Comparison of ENCODE assay signal across 23 mouse cellular contexts in genomic region chr6:120639547-120639946, GRCm38 (mm10). TPM values are rescaled to one million over a fixed set of nuclear protein-coding genes. Genes with fewer than 3 reads are reported as not detected.
DNase-seq lines count a peak whose midpoint lies in the region; ATAC-seq lines count a peak whose summit lies in the region.
"Had no signal": no experiment of that assay in that cellular context is flagged by ENCODE, and none has a peak within 500 bp of the region (broad histone marks: within the 10 kb centered on the region; RNA-seq: fewer than 3 reads in every experiment).

No protein-coding gene starts in this region.

- no peak overlapping the region for H3K4me2 ChIP-seq in lung, embryonic 15.5 days
- no peak overlapping the region for H3K4me2 ChIP-seq in kidney, embryonic 15.5 days
- H3K4me2 ChIP-seq: embryonic facial prominence, embryonic 13.5 days; forebrain, embryonic 13.5 days; heart, embryonic 12.5 days; hindbrain, embryonic 12.5 days had no signal

- peak; percentile 81 for ATAC-seq in lung, embryonic 15.5 days (ENCODE audit: borderline replicate concordance, extremely low read depth, low FRiP score, low TSS enrichment)
- no peak for ATAC-seq in kidney, embryonic 15.5 days (replicated peaks; ENCODE audit: low FRiP score)
- ATAC-seq: activated CD4-positive, CD25-positive, alpha-beta regulatory T cell, adult 4 months; forebrain, embryonic 13.5 days; hindbrain, postnatal 0 days; Patski had no signal

- no peaks in the 10 kb centered on the region for H3K4me1 ChIP-seq in lung, embryonic 15.5 days
- H3K4me1 ChIP-seq in kidney, embryonic 15.5 days, result peaks cover 15% of the 10 kb centered on the region
- H3K4me1 ChIP-seq: forebrain, embryonic 13.5 days; heart, embryonic 12.5 days had no signal

- peak; percentile 74 for DNase-seq in heart, adult 11 months
- DNase-seq in heart, postnatal 4 days, result no peak
- DNase-seq in lung, postnatal 14 days, result peak; percentile 50
- no peak for DNase-seq in spleen, postnatal 14 days (ENCODE audit: low spot score in 2 of 2)
- DNase-seq in gastrocnemius, postnatal 4 days (ENCODE audit: low spot score in 2 of 2), result no peak
- DNase-seq: adrenal gland, postnatal 14 days; cerebellum, adult 18-20 months; cerebellum, adult 9-11 months; cerebellum, postnatal 36 days; gastrocnemius, adult 2 months; gastrocnemius, postnatal 36 days; heart, adult 2 months; heart, postnatal 36 days had no signal

- H3K36me3 ChIP-seq in lung, embryonic 15.5 days, result no peaks in the 10 kb centered on the region
- H3K36me3 ChIP-seq in kidney, embryonic 15.5 days, result no peaks in the 10 kb centered on the region
- H3K36me3 ChIP-seq: embryonic facial prominence, embryonic 13.5 days; heart, embryonic 12.5 days; hindbrain, embryonic 12.5 days had no signal

- no peak overlapping the region for H3K9ac ChIP-seq in lung, embryonic 15.5 days
- no peak overlapping the region for H3K9ac ChIP-seq in kidney, embryonic 15.5 days
- H3K9ac ChIP-seq: embryonic facial prominence, embryonic 13.5 days; forebrain, embryonic 13.5 days; heart, embryonic 12.5 days; hindbrain, embryonic 12.5 days had no signal

- H3K27ac ChIP-seq in lung, embryonic 15.5 days, result peak overlapping the region; percentile 83
- H3K27ac ChIP-seq in kidney, embryonic 15.5 days, result no peak overlapping the region
- H3K27ac ChIP-seq: embryonic facial prominence, embryonic 13.5 days; forebrain, embryonic 13.5 days; gastrocnemius, adult 2 months; heart, adult 2 months; hindbrain, embryonic 12.5 days; hindbrain, postnatal 0 days had no signal

- H3K4me3 ChIP-seq in lung, embryonic 15.5 days, result no peak overlapping the region
- no peak overlapping the region for H3K4me3 ChIP-seq in kidney, embryonic 15.5 days (replicated peaks)
- H3K4me3 ChIP-seq: embryonic facial prominence, embryonic 13.5 days; forebrain, embryonic 13.5 days; gastrocnemius, adult 2 months; heart, adult 2 months; heart, embryonic 12.5 days; hindbrain, embryonic 12.5 days had no signal

- WGBS in lung, embryonic 15.5 days, result 20% methylated on average over 4 of the region's 4 CpGs
- WGBS in kidney, embryonic 15.5 days, result 39% methylated on average over 4 of the region's 4 CpGs

- no peaks in the 10 kb centered on the region for H3K27me3 ChIP-seq in lung, embryonic 15.5 days
- H3K27me3 ChIP-seq in kidney, embryonic 15.5 days, result no peaks in the 10 kb centered on the region
- H3K27me3 ChIP-seq: CH12.LX; embryonic facial prominence, embryonic 13.5 days; forebrain, embryonic 13.5 days; heart, embryonic 12.5 days; hindbrain, embryonic 12.5 days; Patski had no signal

- H3K9me3 ChIP-seq in lung, embryonic 15.5 days, result no peaks in the 10 kb centered on the region
- H3K9me3 ChIP-seq in kidney, embryonic 15.5 days (replicated peaks), result no peaks in the 10 kb centered on the region
- H3K9me3 ChIP-seq: embryonic facial prominence, embryonic 13.5 days; forebrain, embryonic 13.5 days; heart, embryonic 12.5 days; hindbrain, embryonic 12.5 days had no signal

RNA-seq across cellular contexts. Expression of gene Cecr2, which starts 26.6 kb away (rescaled TPM):
- total RNA-seq in heart, postnatal 4 days (2021), result 1 to 10 TPM; 8.0 to 9.5 TPM
- 2.1 and 3.2 TPM in 2 replicates for polyA plus RNA-seq in lung, embryonic 15.5 days (2015; fragmentation: Nextera tagmentation; extraction: Ambion mirVana)
- 5.9 and 6.7 TPM in 2 replicates for polyA plus RNA-seq in kidney, embryonic 15.5 days (2015; fragmentation: Nextera tagmentation; extraction: Ambion mirVana)
- 10 to 100 TPM; 14.4 to 18.9 TPM for total RNA-seq in gastrocnemius, postnatal 4 days (2021)

Comparison
In these comparisons a context has a peak if more than half of its experiments do, and no peak if none do; other contexts are left out.
1. DNase-seq: peak in heart, adult 11 months (single experiment) and lung, postnatal 14 days (single experiment); none in heart, postnatal 4 days (single experiment), spleen, postnatal 14 days (0 of 2) and gastrocnemius, postnatal 4 days (0 of 2).